Mouse (Mus musculus) testis, adult 2 months (tissue): ENCODE results near the gene Arl15.

Source experiments
- CTCF ChIP-seq: fragments of 200-500 bp; IDR thresholded peaks from 2 replicates; pipeline ENCODE4 v1.5.1; 2012; ENCODE audit warnings: low read depth, mild to moderate bottlenecking, inconsistent platforms, low read length, moderate library complexity; ENCODE audit not compliant: control insufficient read depth, insufficient read depth, insufficient replicate concordance
- POLR2A ChIP-seq: fragments of 200-500 bp; IDR thresholded peaks from 2 replicates; pipeline ENCODE4 v1.6.1; 2012; ENCODE audit warnings: low read depth, mild to moderate bottlenecking, inconsistent platforms, low read length, moderate library complexity; ENCODE audit not compliant: control insufficient read depth

GRCm38 (mm10) chr13:113976936-113977335 is 182.6 kb downstream of the Arl15 start:
- TF ChIP-seq CTCF (no peak), POLR2A (no peak)
